Mouse (Mus musculus) olfactory bulb, adult 2 months (tissue): ENCODE results near the gene Slc27a1. TPM values are rescaled to one million over a fixed set of nuclear protein-coding genes. Genes with fewer than 3 reads are reported as not detected.

Experiments
- H3K27ac ChIP-seq: fragments of 200-500 bp; 2 replicates; pipeline ENCODE4 v1.5.1; 2012; ENCODE audit warnings: low read depth, low read length; ENCODE audit not compliant: insufficient read depth
- H3K4me1 ChIP-seq: fragments of 200-500 bp; 2 replicates; pipeline ENCODE4 v1.6.1; 2012; ENCODE audit warnings: low read length; ENCODE audit not compliant: control insufficient read depth, insufficient read depth
- H3K4me3 ChIP-seq: fragments of 200-500 bp; 2 replicates; pipeline ENCODE4 v1.5.1; 2012; ENCODE audit warnings: mild to moderate bottlenecking, low read depth, low read length, moderate library complexity; ENCODE audit not compliant: insufficient read depth
- CTCF ChIP-seq: fragments of 200-500 bp; IDR thresholded peaks from 2 replicates; pipeline ENCODE4 v1.5.1; 2012; ENCODE audit warnings: low read depth, mild to moderate bottlenecking, low read length, moderate library complexity; ENCODE audit not compliant: insufficient read depth
- POLR2A ChIP-seq: fragments of 200-500 bp; IDR thresholded peaks from 2 replicates; pipeline ENCODE4 v1.6.1; 2012; ENCODE audit warnings: mild to moderate bottlenecking, low read depth, low read length, moderate library complexity; ENCODE audit not compliant: insufficient read depth
- WGBS: fragments of 180-500 bp; shearing (Covaris S2); methylation state at CpG from one replicate; pipeline ENCODE4 v1.1.7; 2018; 5-methylcytosine and 5-hydroxymethylcytosine counted together
- polyA plus RNA-seq: library from polyadenylated mRNA; stranded (reverse); fragments of >200 nt; gene quantifications from 2 replicates; pipeline ENCODE4 v1.2.4, GENCODE M21; 2012; ENCODE audit warnings: low replicate concordance; ENCODE audit not compliant: missing spikeins, insufficient read depth, insufficient read length

Slc27a1 gene
- polyA plus RNA-seq, 1 experiment: not detected

GRCm38 (mm10) chr8:71592374-71593170, 23.9 kb downstream of the Slc27a1 start:
- WGBS: 3% methylated on average over 60 of the region's 60 CpGs
- TF ChIP-seq POLR2A (no peak; the same call in 1 of the 2 replicates), CTCF (no peak)

GRCm38 (mm10) chr8:71593556-71594323, 25.1 kb downstream of the Slc27a1 start:
- Histone ChIP-seq H3K4me3 (no peak overlapping the region), H3K27ac (no peak overlapping the region), H3K4me1 (peaks cover 35% of the 10 kb centered on the region)
- WGBS: 89% methylated on average over 8 of the region's 8 CpGs
- no peak for TF ChIP-seq POLR2A
- no peak for TF ChIP-seq CTCF

More at GRCm38 (mm10) chr8:71592374-71593170, 23.9 kb downstream of the Slc27a1 start:
- peaks cover 35% of the 10 kb centered on the region for H3K4me1 ChIP-seq
- H3K4me3 ChIP-seq: peak overlapping the region; percentile 70
- peak overlapping the region; percentile 94 for H3K27ac ChIP-seq

GRCm38 (mm10) chr8:71594324-71594722, 25.6 kb downstream of the Slc27a1 start:
- no peak for TF ChIP-seq POLR2A
- TF ChIP-seq CTCF: no peak
- Histone ChIP-seq H3K27ac (no peak overlapping the region), H3K4me3 (no peak overlapping the region), H3K4me1 (peaks cover 35% of the 10 kb centered on the region)
- 96% methylated on average over 4 of the region's 4 CpGs for WGBS

GRCm38 (mm10) chr8:71595862-71596261, 27.2 kb downstream of the Slc27a1 start:
- H3K4me3 ChIP-seq: peak overlapping the region; percentile 45
- TF ChIP-seq CTCF (peak; percentile 98), POLR2A (peak; percentile 45; the same call in 1 of the 2 replicates)
- 5% methylated on average over 27 of the region's 27 CpGs for WGBS
- H3K4me1 ChIP-seq: peaks cover 28% of the 10 kb centered on the region
- H3K27ac ChIP-seq: peak overlapping the region; percentile 52; the same call in 1 of the 2 replicates

- TF ChIP-seq CTCF (no peak), POLR2A (no peak)
- no peak overlapping the region for H3K4me3 ChIP-seq
- no peak overlapping the region for H3K27ac ChIP-seq
- H3K4me1 ChIP-seq: peaks cover 25% of the 10 kb centered on the region
- 55% methylated on average over 6 of the region's 6 CpGs for WGBS
Observed at GRCm38 (mm10) chr8:71596384-71596783, 27.7 kb downstream of the Slc27a1 start.

GRCm38 (mm10) chr8:71596798-71597197, 28.1 kb downstream of the Slc27a1 start:
- 74% methylated on average over 4 of the region's 4 CpGs for WGBS
- Histone ChIP-seq H3K27ac (no peak overlapping the region), H3K4me1 (peaks cover 26% of the 10 kb centered on the region), H3K4me3 (no peak overlapping the region)
- no peak for TF ChIP-seq POLR2A
- no peak for TF ChIP-seq CTCF

GRCm38 (mm10) chr8:71597451-71597850, 28.8 kb downstream of the Slc27a1 start, which contains the start of gene Fam129c:
TSS of gene Fam129c (plus strand) at chr8:71597648.
- H3K4me1 ChIP-seq: peaks cover 33% of the 10 kb centered on the region
- WGBS: 91% methylated on average over 3 of the region's 3 CpGs
- no peak within 1 kb of the TSS for H3K27ac ChIP-seq
- no peak within 1 kb of the TSS for H3K4me3 ChIP-seq
- TF ChIP-seq CTCF: no peak
- TF ChIP-seq POLR2A: no peak

GRCm38 (mm10) chr8:71598375-71598774, 29.7 kb downstream of the Slc27a1 start:
- TF ChIP-seq POLR2A: no peak
- no peak for TF ChIP-seq CTCF

GRCm38 (mm10) chr8:71598841-71599240, 30.2 kb downstream of the Slc27a1 start:
- Histone ChIP-seq H3K27ac (no peak overlapping the region), H3K4me1 (peaks cover 32% of the 10 kb centered on the region), H3K4me3 (no peak overlapping the region)
- WGBS: 93% methylated on average over 5 of the region's 5 CpGs
- TF ChIP-seq CTCF: no peak
- no peak for TF ChIP-seq POLR2A

More at GRCm38 (mm10) chr8:71598375-71598774, 29.7 kb downstream of the Slc27a1 start:
- Histone ChIP-seq H3K27ac (no peak overlapping the region), H3K4me1 (peaks cover 36% of the 10 kb centered on the region), H3K4me3 (no peak overlapping the region)
